Mouse (Mus musculus) left cerebral cortex, postnatal 10 days (tissue): ENCODE measurements at regions not wholly inside any gene's neighbourhood (a gene's known extent, or its start where the extent isn't known, plus 50 kb on each side); places are given as distances from the start of the nearest gene placed in this dataset.

Experiments
- DNase-seq, 2 experiments: peaks; one replicate each; pipeline ENCODE4 v3.0.0; 2021 to 2022; ENCODE audit warnings: low spot score in 2 of 2, mixed read lengths in 1 of 2; ENCODE audit errors: extremely low spot score in 1 of 2
- intact Hi-C: fragments of 180-260 bp; cut with DNase I; formaldehyde crosslinking; loops from one replicate; pipeline ENCODE4 v1.15.1; 2025

DNA sequence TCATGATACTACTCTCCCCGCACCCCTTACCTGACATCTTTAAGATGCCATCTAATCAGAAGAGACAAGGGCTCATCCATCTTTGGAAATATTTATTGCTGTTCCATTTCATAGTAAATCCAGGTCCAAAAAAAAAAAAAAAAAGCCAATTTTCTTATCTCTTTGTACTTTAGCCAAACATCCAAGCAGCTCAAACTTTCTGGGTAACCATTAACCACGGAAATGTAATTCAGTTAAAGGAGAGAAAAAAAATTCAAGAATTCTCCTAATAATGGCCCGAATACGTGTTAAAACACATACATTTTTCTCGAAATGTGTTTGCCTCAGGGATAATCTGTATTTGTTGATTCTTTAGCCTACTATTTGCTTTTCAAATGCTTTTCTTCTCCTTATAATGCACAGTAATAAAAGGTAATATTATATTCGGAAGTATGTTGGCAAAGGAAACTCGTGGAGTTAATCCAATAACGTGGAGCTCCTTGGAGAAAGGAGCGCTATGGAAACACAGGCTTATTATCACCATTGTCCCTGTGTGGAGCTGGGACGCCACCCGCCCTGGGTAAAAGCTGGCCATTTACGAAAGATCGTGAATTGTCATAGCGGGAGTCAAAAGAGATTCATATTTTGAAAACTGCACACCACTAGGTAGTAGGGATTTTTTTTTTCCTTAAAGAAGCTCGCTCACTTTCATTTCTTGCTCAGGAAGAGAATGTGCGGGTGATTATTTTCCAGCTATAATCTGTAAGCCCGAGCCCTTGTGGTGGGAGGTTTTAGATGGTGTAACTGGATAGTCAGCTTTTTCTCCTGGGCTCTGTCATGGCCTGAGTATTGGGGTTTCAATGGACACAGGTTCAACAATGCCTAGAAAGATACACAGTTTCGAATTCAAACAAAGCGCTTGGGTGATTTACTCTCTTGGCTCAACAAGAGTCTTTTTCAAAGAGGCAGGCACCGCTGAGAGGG lies 108.4 kb upstream of the Psmd7 start:
- intact Hi-C loops = no loop called here
- DNase-seq = no peak

DNA sequence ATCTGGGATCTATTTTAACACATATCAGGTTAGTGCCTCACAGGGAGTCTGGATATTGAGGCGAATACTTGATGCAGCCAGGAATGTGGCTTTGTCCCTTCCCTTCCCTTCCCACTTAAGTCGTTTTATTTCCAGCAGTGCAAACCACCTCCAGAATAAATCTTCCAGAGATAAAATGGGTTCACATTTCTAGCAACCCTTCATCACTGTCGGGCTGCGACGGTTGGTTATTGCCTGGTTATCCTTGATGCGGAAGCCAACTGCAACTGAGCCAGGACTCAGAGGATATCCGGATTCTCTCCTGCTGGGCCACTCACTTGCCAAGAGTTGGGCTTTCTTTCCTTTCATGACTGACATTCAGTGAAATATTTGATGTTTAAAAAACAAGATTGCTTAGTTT lies 111.0 kb upstream of the Psmd7 start:
- intact Hi-C loops = no loop called here
- no peak for DNase-seq

DNA sequence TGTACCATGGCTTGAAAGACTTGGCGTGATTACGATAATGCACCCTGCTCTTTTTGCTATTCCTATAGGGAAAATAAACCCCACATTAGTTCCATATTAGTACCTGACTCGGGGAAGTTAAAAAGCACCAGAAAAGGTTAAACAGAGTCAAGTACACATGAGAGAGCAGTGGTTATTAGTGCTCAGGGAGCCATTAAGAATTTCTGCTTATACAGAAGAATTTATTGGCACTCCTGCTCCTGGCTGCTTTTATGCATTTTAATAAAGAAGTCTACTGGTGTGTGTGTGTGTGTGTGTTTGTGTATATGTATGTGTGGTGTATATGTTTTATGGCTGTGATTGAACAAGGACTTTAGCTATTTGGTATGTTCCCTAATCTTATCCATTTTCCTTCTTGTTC lies 111.5 kb upstream of the Psmd7 start:
- intact Hi-C loops = no loop called here

DNA sequence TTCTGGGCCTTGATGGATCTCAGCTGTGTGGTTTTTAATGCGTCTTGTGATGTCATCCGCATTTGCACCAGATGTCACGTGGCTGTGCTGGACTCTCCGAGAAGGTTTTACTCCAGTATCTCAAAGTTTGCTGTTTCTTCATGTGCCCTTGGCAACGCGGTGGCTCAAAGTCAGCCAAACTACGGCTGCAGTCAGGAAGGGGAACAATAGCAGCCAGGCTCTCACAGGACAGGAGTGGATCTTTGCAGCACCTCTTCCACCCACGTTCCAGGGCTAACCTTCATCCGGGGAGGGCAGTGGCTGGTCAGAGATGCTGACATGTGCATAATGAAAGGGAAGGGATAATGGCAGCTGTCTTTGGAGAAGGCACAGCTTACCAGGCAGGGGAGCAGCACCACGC lies 127.6 kb upstream of the Psmd7 start:
- intact Hi-C loops = no loop called here
- no peak for DNase-seq

More for the DNA sequence above, 111.5 kb upstream of the Psmd7 start:
- DNase-seq = no peak

DNA sequence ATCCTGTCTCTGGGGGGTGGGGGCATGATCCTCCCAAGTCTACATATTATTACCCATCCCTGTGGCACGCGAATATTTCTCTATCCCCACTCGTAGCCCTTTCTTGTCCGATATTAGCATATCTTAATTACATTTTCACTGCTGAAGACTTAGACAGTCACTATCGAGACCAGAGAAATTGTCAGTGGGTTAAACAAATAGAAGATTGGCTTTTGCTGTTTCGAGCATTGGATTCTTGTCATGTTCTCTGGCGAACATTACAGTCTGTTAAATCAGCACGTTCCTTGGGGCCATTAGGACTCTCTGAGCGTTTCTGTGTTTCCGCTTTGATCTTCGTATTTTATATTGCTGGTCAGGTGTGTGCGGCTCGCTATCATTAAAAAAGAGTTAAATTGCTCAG lies 129.6 kb upstream of the Psmd7 start:
- DNase-seq = no peak
- intact Hi-C loops = no loop called here

DNA sequence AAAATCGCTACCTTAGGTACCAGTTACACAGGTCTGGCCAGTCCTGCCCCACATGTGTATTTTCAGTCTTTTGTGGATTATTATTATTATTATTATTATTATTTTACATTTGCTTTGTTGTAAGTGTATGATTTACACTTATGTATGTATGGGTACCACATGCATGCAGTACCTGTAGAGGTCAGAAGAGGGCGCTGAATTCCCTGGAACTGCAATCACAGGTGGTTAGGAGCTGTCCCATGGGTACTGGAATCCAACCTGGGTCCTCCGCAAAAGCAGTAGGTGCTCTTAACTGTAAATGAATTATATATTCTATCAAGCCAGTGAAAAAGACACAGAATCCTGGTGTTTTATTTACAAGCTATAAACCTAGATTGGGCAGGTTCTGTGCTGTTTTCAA lies 131.4 kb upstream of the Psmd7 start:
- intact Hi-C loops = no loop called here
- DNase-seq = no peak

DNA sequence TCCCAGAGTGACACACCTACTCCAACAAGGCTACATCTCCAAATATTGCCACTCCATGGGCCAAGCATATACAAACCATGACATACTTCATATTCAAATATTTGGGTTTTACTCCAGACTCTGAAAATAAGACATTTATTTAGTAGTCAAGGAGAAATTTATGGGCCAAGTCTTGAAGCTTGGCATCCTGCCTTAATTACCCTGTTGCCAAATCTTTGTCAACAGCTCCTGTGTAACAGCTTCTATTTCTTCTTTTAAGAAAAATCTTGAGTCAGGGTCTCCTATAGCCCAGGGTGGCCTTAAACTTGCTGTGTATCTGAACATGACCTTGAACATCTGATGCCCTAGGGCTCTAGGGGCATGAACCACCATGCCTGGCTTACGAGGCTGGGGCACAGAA lies 138.5 kb upstream of the Psmd7 start:
- no peak for DNase-seq
- intact Hi-C loops = no loop called here

DNA sequence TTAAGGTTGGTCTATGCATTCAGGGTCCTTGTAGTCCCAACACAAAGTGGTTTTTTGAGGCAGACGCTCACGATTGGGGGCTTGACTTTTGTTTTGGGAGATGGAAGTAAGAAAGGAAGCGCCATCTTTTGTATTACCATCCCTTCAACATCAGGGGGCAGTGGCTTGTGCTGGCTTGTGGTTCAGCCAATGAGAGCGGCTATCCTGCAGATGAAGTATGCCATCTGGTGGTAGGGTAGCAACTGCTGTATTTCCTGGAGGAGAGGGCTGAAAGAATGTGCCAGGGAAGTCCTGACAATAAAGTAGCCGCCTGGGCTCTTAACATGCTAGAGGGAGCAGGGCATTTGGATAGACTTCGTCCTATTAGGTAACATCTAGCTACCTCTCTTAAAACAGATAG lies 139.0 kb upstream of the Psmd7 start:
- DNase-seq = no peak
- intact Hi-C loops = no loop called here

DNA sequence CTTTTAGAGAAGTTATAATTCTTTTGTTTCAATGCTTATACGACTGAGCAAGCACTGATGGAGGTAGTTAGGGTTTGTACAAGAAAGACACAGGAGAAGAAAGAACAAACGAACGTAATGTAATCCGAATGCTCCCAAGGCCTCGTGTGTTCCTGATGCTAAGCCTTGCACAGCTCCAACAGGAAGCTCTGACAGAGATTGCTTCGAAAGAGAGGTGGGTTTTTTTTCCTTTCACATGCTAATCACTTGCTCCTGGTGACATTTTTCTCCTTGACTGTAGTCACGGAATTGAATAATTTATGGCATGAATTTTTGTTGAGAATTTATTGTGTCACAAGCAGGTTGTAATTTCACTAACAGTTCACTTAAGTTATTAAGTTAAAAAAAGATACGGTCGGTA lies 150.8 kb upstream of the Psmd7 start:
- intact Hi-C loops = no loop called here
- DNase-seq = no peak

DNA sequence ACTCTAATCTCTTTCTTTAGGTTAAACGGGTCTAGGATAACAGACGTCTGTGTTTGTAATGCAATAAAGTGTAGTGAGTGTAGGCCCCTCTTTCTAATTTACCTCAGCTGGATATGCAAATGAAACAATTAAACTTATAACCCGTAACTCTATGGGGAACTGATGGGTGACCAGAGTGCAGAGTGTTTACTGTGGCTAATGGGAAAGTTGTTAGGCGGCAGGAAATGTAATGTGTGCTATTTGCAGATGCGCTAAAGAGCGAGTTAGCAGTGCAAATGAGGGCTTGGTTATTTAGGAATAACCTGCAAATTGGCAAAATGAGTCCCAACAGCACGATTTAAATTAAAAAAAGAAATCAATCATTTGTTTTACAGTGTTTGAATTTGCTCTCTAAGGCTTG lies 168.8 kb upstream of the Psmd7 start:
- intact Hi-C loops = no loop called here
- DNase-seq = no peak

DNA sequence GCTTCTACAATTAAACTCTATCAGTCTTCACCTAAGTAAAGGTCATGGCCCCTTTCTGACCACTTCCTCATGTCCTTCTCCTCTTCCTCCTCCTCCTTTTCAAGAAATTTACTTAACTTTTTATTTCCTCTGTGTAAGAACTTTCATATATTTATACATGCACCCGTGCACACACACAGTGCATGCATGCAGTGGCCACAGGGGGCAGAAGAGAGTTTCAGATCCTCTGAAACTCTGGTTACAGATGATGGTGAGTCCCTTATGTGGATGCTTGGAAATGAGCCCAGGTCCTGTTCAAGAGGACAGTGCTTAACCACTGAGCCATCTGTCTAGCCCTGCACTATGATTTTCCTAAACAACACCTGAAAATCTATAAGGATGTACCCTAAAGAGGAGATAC lies 170.4 kb upstream of the Psmd7 start:
- intact Hi-C loops = no loop called here
- DNase-seq = no peak

DNA sequence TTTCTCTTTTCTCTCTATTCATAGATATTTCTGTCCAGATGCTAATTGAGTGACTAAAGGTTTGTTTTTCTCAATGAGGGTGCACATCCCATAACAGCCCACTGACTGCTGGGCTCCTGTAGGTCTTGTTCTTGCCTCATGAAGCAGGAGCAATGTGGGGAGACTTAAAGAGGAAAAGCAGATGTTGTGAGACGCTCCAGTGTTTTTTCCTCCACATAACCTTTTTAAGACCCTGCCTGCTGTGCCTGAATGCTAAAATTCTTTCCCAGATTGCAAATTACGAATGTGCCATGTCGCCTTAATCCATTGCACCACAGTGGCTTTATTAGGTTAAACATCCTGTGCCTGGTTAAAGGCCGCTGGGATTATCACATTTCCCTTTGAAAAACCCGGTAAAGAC lies 165.5 kb upstream of the Zfhx3 start:
- DNase-seq = no peak
- intact Hi-C loops = no loop called here

DNA sequence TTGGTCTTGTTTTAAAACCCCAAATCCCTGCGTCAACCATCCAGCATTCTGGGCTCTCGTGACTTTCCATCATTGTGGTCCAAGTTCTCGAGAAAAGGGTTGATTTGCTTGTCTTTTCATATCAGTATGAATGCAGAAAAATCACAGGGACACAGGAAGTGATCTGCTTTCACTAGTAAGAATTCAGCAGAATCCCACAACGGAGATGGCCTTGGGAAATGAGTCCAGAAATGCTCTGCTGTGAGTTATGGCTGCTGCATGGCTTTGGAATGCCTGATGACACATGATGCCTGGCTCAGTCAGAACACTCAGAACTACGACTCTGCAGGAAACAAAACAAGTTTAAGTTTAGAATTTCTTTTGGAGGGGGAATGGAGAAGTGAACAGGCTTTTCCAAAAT lies 156.7 kb upstream of the Zfhx3 start:
- intact Hi-C loops = no loop called here
- DNase-seq = no peak

DNA sequence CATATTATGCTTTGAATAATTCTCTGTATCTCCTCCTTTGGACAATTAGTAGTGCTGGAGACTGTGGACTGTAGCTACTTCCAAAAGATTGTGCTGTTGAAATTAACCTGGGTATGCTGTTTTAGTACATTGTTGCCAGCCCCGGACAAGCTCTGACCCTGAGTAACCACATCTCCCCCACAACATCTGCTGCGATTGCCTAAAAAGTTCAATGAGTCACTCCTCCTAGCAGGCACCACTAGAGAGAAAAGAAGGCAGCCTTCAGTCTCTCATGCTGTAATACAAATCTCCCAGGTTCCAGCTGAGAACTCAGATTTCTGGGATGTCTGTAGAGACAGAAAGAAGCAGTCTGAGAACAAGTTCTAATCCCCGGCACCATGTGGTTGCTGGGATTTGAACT lies 150.2 kb upstream of the Zfhx3 start:
- no peak for DNase-seq
- intact Hi-C loops = no loop called here

DNA sequence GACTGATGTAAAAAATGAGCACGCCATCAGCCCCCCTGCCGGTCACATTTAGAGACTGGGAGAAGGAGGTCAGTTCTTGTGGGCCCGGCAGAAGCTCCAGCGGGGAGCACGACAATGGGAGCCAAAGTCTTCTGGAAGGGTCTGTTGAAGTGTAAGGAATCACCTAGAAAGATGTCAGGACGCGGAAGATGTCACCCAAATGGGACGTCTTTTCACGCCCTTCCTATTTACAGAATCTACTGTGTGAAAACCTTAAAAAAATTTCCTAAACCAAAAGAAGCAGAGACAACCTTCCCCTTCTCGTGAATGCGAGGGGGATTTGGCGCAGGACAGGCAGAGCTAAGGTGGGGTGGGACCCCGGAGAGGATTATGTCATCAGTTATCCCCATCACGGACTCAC lies 127.5 kb upstream of the Zfhx3 start:
- no peak for DNase-seq
- intact Hi-C loops = loop anchor here (5.0 to 10.0 kb wide), 2 partner anchors 137 to 1600 kb away; no protein-coding TSS in a partner anchor

DNA sequence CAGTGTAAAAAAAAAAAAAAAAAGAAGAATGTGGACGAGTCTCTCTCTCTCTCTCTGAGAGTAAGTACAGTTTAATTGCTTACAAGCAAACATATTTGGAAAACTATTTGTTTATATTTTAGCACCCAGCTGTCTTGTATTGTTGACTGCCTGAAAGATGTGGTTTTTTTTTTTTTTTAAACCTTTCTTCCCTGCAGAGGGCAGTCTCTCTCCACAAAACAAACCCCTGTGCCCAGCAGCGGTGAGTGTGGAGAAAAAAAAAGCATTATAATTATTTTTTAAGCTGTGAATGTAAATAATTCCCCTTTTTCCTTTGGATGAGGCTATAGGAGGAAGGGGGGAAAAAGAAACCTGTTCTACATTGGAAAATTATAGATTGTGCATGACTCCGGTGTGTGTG lies 126.7 kb upstream of the Zfhx3 start:
- intact Hi-C loops = loop anchor here (5.0 to 10.0 kb wide), 2 partner anchors 137 to 1599 kb away; no protein-coding TSS in a partner anchor
- no peak for DNase-seq

DNA sequence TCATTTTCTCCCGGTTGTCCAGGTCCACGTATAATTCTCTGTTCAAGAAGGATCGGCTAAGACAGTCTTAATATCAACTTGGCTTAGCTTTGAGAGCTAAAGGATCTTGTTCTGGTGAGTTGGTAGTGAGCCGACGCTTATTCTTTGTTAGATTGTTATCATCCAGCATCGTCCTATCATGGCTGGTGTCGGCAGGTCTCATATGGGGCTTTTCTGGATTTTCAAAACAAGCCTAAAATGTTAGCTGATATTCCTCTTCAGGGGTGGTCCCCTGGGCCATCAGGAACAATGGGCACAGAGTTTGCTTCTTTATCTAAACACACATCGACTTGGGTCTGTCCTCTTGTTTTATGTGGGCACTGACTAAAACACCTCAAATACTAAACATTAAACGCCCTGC lies 124.6 kb upstream of the Zfhx3 start:
- no peak for DNase-seq
- intact Hi-C loops = loop anchor here (5.0 to 10.0 kb wide), 2 partner anchors 135 to 1597 kb away; no protein-coding TSS in a partner anchor

DNA sequence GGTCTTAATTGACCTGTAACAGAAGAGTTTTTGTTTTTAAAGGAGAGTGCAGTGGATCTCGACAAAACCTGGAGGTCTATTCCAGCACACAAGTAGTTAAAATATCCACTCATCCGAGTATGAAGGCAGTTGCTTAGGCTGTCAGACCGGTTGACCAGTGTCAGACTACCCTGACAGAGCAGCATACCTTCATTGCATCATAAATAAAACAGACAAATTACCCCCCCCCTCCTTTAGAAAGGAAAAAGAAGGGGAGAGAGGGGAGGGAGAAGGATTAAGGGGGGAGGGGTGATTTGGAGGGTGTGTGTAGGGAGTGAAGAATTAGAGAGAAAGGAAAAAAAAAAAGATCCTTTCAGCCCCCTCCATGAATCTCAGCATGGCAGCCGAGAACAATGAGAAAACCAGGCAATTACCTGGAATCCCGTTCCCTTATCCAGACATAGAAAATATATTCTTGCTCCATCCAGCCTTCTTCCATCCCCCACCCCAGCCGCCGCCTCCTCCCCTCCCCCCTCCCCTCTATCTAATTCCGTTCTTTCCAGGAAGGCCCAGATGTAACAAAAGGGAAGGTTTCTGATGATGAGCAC lies 122.2 kb upstream of the Zfhx3 start:
- DNase-seq = no peak
- intact Hi-C loops = no loop called here

DNA sequence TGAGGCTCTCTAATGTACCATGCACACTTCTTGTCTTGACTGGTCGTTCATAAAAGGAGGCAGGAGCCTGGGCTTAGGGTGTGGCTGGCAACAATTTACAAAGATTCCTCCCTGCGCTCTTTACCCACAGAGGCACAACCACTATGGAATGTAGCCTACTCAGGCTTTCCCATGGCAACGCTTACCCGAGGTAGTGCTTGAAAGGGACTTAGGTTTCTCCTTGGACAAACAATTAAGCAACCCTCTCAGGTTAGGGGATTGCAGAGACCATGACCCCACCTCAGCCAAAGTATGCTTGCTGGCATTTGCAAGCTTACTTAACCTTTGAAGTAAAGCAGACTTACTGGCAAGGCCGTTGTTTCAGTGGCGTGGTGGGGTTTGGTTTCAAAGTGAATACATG lies 120.9 kb upstream of the Zfhx3 start:
- intact Hi-C loops = no loop called here
- no peak for DNase-seq

DNA sequence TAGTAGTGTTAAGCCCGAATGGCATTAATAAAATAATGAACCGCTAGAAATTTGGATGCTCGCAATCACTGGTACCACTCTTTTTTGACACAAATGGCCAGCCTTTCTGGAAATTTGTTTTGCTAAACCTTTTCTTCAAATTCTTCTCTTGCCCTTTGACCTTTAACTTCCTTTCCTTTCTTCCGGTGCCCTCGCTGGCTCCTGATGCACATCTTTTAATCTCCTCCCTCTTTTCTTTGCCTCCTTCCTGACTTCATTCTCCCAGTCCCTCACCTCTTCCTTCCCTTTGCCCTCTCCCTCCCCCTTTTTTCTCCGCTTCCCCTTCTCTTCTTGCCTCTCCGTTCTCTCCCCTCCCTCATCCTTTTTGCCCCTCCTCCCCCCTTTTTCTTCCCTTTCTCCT lies 118.3 kb upstream of the Zfhx3 start:
- DNase-seq = no peak
- intact Hi-C loops = no loop called here
